Mouse (Mus musculus): ENCODE results near the gene Igfals. TPM values are rescaled to one million over a fixed set of nuclear protein-coding genes. Genes with fewer than 3 reads are reported as not detected.

The Igfals gene
- polyA plus RNA-seq, 1 experiment, result 50.6 TPM

DNA sequence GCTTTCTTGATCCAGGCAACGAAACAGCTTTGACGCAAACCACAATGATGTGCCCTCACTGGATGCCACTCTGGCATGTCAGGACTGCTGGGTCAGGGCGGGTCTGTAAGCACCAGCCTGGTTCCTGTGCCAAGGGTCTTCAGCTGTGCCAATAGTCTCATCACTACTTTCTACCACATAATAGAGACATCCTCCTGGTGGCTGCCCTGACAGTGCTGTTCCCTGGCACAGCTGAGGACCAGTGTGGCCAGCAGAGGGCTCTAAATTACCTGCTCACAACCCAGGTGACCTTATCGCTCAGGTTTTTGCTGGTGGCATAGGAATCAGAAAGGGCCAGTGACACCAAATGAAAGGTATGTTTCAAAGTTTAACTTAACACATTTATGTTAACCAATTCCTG is 24.7 kb upstream of the Igfals start:
- Histone ChIP-seq H3K27ac (ENCODE audit: insufficient read depth, low read depth, low read length) (no peak overlapping the region), H3K27me3 (replicated peaks; ENCODE audit: control insufficient read depth, insufficient read depth, low read length) (no peaks in the 10 kb centered on the region), H3K4me3 (ENCODE audit: insufficient read depth, low read depth, low read length) (no peak overlapping the region), H3K36me3 (ENCODE audit: control insufficient read depth, insufficient read depth, low read length) (no peaks in the 10 kb centered on the region), H3K4me1 (ENCODE audit: control insufficient read depth, insufficient read depth, low read length) (peaks cover 3% of the 10 kb centered on the region; the same call in 1 of the 2 replicates)
- TF ChIP-seq CTCF (conservative IDR thresholded peaks at IDR 0.05; ENCODE audit: insufficient read depth, insufficient read length, low read depth, low read length) (peak; percentile 83), POLR2A (IDR thresholded peaks at IDR 0.05; ENCODE audit: low read depth, low read length) (no peak)
- DNase-seq, result peak; percentile 82
- 51% methylated on average over 4 of the region's 4 CpGs for WGBS

DNA sequence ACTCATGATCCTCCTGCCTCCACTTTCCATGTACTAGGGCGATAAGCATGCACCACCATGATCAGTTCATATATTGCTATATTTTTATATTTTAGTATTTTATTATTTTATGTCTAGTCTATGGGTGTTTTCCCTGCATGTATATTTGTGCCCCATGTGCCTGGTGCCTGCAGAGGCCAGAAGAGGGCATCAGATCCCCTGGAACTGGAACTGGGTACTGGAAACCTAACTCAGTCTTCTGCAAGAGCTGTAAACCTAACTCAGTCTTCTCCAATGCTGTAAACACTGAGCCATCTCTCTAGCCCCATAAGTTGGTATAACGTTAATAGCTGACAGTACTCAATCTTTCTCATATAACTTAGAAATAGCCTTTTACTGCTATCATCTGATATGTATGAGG is 23.2 kb upstream of the Igfals start:
- DNase-seq, result peak; percentile 70
- Histone ChIP-seq H3K36me3 (ENCODE audit: control insufficient read depth, insufficient read depth, low read length) (no peaks in the 10 kb centered on the region), H3K4me1 (ENCODE audit: control insufficient read depth, insufficient read depth, low read length) (peaks cover 5% of the 10 kb centered on the region; the same call in 1 of the 2 replicates), H3K4me3 (ENCODE audit: insufficient read depth, low read depth, low read length) (no peak overlapping the region), H3K27me3 (replicated peaks; ENCODE audit: control insufficient read depth, insufficient read depth, low read length) (no peaks in the 10 kb centered on the region), H3K27ac (ENCODE audit: insufficient read depth, low read depth, low read length) (no peak overlapping the region)
- 59% methylated on average over 2 of the region's 2 CpGs for WGBS
- peak; percentile 64 for TF ChIP-seq CTCF (conservative IDR thresholded peaks at IDR 0.05; ENCODE audit: insufficient read depth, insufficient read length, low read depth, low read length)
- TF ChIP-seq POLR2A (IDR thresholded peaks at IDR 0.05; ENCODE audit: low read depth, low read length), result no peak

DNA sequence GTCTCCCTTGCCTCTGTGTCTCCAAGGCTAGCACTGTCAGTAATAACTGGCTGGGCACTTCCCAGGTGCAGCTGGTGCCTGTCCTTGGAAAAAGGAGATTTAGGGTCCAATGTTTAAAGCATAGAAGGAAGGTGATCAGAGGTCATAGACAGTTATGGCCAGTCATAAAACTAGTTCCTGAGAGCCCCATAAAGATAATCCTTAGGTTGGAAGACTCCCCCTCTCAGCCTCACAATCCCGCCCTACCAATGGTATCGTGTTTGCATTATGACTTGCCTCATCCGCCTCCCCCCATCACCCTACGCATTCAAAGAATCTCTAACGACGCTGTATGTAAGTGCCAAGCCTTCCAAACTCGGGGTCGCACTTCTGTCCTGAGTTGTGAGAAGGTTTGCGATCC is 21.3 kb upstream of the Igfals start:
- H3K4me3 ChIP-seq (ENCODE audit: insufficient read depth, low read depth, low read length), result no peak overlapping the region
- 38% methylated on average over 9 of the region's 9 CpGs for WGBS

DNA sequence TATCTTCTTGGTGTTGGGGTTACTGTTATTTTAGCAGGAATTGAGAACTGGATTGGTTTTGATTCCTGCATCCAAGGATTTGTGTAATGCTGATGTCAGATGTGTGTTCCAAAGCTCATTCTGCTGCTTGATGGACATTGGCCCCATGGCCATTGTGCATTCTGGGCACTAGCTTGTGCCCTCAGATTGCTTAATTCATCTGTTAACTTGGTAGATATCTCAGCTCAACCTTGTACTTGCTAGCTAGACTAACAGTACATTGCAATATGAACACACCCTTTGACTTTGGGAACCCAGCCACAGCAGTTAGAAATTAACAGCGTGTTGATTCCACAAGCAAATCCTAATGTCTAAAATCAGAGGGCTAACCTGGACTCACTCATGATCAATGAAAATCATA is 18.4 kb upstream of the Igfals start:
- Histone ChIP-seq H3K27me3 (replicated peaks; ENCODE audit: control insufficient read depth, insufficient read depth, low read length) (no peaks in the 10 kb centered on the region), H3K36me3 (ENCODE audit: control insufficient read depth, insufficient read depth, low read length) (no peaks in the 10 kb centered on the region), H3K4me3 (ENCODE audit: insufficient read depth, low read depth, low read length) (no peak overlapping the region), H3K4me1 (ENCODE audit: control insufficient read depth, insufficient read depth, low read length) (peaks cover 5% of the 10 kb centered on the region; the same call in 1 of the 2 replicates), H3K27ac (ENCODE audit: insufficient read depth, low read depth, low read length) (no peak overlapping the region)
- TF ChIP-seq CTCF (conservative IDR thresholded peaks at IDR 0.05; ENCODE audit: insufficient read depth, insufficient read length, low read depth, low read length) (no peak), POLR2A (IDR thresholded peaks at IDR 0.05; ENCODE audit: low read depth, low read length) (no peak)
- DNase-seq, result peak; percentile 92
- WGBS, result 55% methylated on average over 1 of the region's 1 CpGs

More for the DNA sequence above, 21.3 kb upstream of the Igfals start:
- Histone ChIP-seq H3K27me3 (replicated peaks; ENCODE audit: control insufficient read depth, insufficient read depth, low read length) (no peaks in the 10 kb centered on the region), H3K4me1 (ENCODE audit: control insufficient read depth, insufficient read depth, low read length) (peaks cover 5% of the 10 kb centered on the region; the same call in 1 of the 2 replicates), H3K27ac (ENCODE audit: insufficient read depth, low read depth, low read length) (no peak overlapping the region), H3K36me3 (ENCODE audit: control insufficient read depth, insufficient read depth, low read length) (no peaks in the 10 kb centered on the region)
- TF ChIP-seq POLR2A (IDR thresholded peaks at IDR 0.05; ENCODE audit: low read depth, low read length) (no peak), CTCF (conservative IDR thresholded peaks at IDR 0.05; ENCODE audit: insufficient read depth, insufficient read length, low read depth, low read length) (no peak)
- no peak for DNase-seq

DNA sequence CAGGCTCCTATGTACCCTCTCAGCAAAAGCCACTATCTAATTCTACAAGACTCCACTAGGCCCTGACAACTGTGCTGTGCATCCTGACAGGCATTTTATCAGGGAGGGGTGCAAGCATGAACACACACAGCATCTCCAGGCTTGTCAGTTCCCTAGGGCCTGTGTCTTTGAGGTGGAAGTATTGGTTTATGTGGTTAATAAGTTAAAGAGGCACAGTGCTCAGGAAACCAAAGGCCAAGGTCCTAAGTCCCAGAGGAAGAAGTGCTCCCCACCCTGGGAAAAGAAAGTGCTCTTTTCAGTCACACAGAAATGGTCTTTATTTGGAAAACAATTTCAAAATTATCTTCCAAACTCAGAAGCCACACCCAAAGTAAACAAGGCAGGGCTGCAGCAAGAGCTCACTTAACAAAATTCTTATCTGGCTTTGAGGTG is 17.2 kb upstream of the Igfals start:
- no peaks in the 10 kb centered on the region for H3K27me3 ChIP-seq (replicated peaks; ENCODE audit: control insufficient read depth, insufficient read depth, low read length)
- TF ChIP-seq CTCF (conservative IDR thresholded peaks at IDR 0.05; ENCODE audit: insufficient read depth, insufficient read length, low read depth, low read length) (no peak), POLR2A (IDR thresholded peaks at IDR 0.05; ENCODE audit: low read depth, low read length) (no peak)
- no peaks in the 10 kb centered on the region; the same call in 1 of the 2 replicates for H3K36me3 ChIP-seq (ENCODE audit: control insufficient read depth, insufficient read depth, low read length)
- H3K27ac ChIP-seq (ENCODE audit: insufficient read depth, low read depth, low read length), result peak overlapping the region; percentile 91
- peak; percentile 88 for DNase-seq
- H3K4me1 ChIP-seq (ENCODE audit: control insufficient read depth, insufficient read depth, low read length), result peaks cover 9% of the 10 kb centered on the region; the same call in 1 of the 2 replicates
- peak overlapping the region; percentile 70 for H3K4me3 ChIP-seq (ENCODE audit: insufficient read depth, low read depth, low read length)

DNA sequence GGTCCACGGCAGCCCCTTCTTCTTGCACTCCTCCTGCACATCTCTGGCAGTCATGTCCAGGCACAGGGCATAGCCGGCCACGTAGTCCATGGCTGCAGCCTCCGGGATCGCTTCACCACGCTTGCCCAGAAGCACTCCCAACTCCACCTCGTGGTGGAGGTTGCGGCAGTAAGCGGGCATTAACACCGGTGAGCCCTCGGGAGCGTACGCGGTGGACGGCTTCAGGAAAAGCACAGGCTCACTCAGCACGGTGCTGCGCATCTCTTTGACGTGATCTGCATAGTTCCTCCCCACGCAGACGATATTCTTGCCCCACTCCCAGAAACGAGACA is 16.1 kb upstream of the Igfals start:
- WGBS, result 0% methylated on average over 21 of the region's 21 CpGs
- no peak for DNase-seq
- no peaks in the 10 kb centered on the region; the same call in 1 of the 2 replicates for H3K36me3 ChIP-seq (ENCODE audit: control insufficient read depth, insufficient read depth, low read length)
- peak overlapping the region; percentile 92 for H3K27ac ChIP-seq (ENCODE audit: insufficient read depth, low read depth, low read length)
- no peak for TF ChIP-seq POLR2A (IDR thresholded peaks at IDR 0.05; ENCODE audit: low read depth, low read length)
- no peak for TF ChIP-seq CTCF (conservative IDR thresholded peaks at IDR 0.05; ENCODE audit: insufficient read depth, insufficient read length, low read depth, low read length)
- peak overlapping the region; percentile 70 for H3K4me3 ChIP-seq (ENCODE audit: insufficient read depth, low read depth, low read length)
- H3K27me3 ChIP-seq (replicated peaks; ENCODE audit: control insufficient read depth, insufficient read depth, low read length), result no peaks in the 10 kb centered on the region
- H3K4me1 ChIP-seq (ENCODE audit: control insufficient read depth, insufficient read depth, low read length), result peaks cover 7% of the 10 kb centered on the region; the same call in 1 of the 2 replicates

DNA sequence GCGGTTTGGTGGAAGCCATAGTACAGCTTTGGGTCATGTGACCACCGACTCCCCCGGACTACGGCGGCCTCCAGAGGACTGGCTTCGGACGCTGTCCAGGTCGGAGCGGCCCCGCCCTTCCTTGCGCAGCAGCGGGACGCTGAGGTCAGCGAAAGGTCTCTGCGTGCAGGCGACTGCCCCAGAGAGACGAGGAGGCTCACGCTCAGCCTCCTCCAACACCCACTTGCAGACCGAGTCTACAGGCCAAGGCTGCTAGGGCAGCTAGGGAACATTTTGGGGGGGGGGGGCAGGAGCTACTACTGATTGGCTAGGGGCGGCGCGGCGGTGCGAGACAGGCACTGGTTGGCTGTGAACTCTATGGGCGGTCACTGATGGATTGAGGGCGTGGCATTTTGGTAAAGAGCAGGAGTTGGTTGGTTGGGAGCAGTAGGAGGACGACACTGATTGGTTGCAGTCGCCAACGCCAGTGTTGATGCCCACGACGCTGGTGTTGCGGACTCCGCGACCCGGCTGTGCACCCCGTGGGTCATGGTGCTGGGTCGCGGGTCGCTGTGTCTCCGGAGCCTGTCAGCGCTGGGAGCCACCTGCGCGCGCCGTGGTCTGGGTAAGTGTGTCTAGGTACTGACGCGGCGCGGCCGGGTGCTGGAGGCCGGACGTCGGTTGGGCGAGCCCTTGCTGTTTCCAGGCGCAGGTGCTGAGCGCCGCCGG is 15.6 kb upstream of the Igfals start, which contains the start of gene Fahd1:
Gene Fahd1 (minus strand): TSS at position 300 of the 708 bp plus-strand sequence.
- H3K27me3 ChIP-seq (replicated peaks; ENCODE audit: control insufficient read depth, insufficient read depth, low read length), result no peaks in the 10 kb centered on the region
- H3K4me3 ChIP-seq (ENCODE audit: insufficient read depth, low read depth, low read length), result peak within 1 kb of the TSS; percentile 70
- peak within 1 kb of the TSS; percentile 92 for H3K27ac ChIP-seq (ENCODE audit: insufficient read depth, low read depth, low read length)
- no peaks in the 10 kb centered on the region; the same call in 1 of the 2 replicates for H3K36me3 ChIP-seq (ENCODE audit: control insufficient read depth, insufficient read depth, low read length)
- H3K4me1 ChIP-seq (ENCODE audit: control insufficient read depth, insufficient read depth, low read length), result peaks cover 6% of the 10 kb centered on the region; the same call in 1 of the 2 replicates
- WGBS, result under 1% methylated on average over 58 of the region's 58 CpGs
- peak; percentile 99 for DNase-seq
- TF ChIP-seq CTCF (conservative IDR thresholded peaks at IDR 0.05; ENCODE audit: insufficient read depth, insufficient read length, low read depth, low read length), result 0 out of 2 replicates have a peak, but pooled peaks have one; percentile 12
- peak; percentile 93 for TF ChIP-seq POLR2A (IDR thresholded peaks at IDR 0.05; ENCODE audit: low read depth, low read length)
